Mouse (Mus musculus) T-helper 2 cell (primary cell): ENCODE measurements around the gene Olfr1434.
"Not testable (repeated sequence)": the region's sequence is repeated elsewhere in the genome, so short reads cannot be mapped to it uniquely, and the experiment has no call there.

Experiments
- in situ Hi-C: fragments of 300-600 bp; cut with MboI, MseI; formaldehyde crosslinking; loops from one replicate; pipeline ENCODE4 v1.15.1; 2025; ENCODE audit warnings: high pct_unique_total_duplicates

Gene Olfr1434

DNA sequence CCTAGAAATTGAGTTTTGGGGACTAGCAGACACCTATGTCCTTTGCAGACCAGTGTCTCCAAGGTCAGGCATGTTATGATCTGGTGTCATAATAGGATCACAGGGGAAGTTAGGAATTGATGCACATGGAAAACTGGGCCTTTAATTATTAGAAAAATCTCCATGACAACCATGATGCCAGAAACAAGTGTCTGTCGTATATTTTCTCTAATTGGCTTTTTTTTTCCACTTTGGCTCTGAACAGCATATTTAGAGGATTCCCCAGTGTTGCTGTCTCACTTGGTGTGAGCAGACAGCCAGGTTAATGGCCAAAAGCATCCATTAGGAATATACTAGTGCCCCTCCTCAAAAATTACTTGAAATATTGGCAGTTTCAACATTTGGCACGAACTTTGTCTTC is at the start of gene Olfr1434:
Gene Olfr1434 (plus strand): TSS at position 301 of the 400 bp plus-strand sequence.
- in situ Hi-C loops: no loop called here

DNA sequence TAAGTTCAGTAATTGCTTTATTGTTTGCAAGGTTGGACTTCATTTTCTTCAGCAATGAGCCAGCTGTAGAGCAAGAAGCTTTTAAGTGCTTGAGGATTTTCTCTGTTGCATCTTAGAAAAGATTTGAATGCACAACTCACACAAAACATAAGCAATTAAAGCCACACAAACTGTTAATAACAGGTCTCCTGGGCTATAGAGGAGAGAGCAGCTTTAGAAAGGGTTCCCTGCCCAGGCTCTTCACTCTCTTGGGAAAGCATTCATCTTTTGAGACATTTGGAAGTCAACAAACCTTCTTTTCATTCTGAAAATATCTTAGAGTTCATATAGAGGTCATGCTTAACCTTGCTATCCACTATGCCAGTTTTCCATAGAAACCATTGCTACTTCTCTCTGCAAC is 47.2 kb upstream of the Olfr1434 start, which contains the start of gene Olfr1432:
Gene Olfr1432 (minus strand): TSS at position 101 of the 400 bp plus-strand sequence.
- in situ Hi-C loops: not testable (repeated sequence)

DNA sequence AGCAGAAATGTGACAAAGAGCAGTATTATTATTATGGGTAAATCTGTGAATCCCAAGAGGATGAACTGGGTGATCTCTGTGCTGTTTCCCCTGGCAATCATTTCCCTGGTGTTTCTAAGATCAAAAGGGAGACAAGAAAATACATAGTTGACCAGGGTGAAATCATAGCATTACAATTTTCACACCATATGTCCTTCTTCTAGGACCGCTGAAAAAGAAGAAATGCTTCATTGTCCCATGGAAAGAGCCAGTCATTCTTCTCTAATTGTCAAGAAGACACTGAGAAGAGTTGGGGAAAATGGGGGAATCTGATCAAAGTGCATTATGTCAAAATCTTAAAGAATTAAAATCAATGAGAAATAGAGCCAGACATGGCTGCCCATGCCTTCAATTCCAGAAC is 38.1 kb upstream of the Olfr1434 start, which contains the start of gene Olfr262:
Gene Olfr262 (minus strand): TSS at position 101 of the 400 bp plus-strand sequence.
- in situ Hi-C loops: no loop called here

DNA sequence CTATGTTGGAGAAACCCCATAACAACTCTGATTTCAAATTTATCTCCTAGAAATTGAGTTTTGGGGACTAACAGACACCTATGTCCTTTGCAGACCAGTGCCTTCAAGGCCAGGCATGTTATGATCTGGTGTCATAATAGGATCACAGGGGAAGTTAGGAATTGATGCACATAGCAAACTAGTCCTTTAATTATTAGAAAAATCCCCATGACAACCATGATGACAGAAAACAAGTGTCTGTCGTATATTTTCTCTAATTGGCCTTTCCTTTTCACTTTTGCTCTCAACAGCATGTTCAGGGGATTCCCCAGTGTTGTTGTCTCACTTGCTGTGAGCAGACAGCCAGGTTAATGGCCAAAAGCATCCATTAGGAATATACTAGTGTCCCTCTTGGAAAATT is 18.9 kb upstream of the Olfr1434 start, which contains the start of gene Olfr235:
Gene Olfr235 (plus strand): TSS at position 301 of the 400 bp plus-strand sequence.
- in situ Hi-C loops: no loop called here

DNA sequence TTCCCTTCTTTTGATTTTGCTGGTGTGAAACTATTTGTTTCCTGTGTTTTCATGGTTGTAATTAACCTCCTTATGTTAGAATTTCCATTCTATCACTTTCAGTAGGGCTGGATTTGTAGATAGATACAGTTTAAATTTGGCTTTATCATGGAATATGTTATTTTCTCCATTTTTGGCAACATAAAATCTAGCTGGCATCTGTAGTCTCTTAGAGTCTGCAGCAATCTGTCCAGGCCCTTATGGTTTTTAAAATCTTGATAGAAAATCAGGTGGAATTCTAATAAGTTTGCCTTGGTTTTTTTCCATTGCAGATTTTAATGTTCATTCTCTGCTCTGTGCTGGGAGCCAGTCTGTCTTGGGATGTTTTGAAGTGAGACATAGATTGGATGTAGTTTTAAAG is 13.3 kb downstream of the Olfr1434 start:
- in situ Hi-C loops: no loop called here

DNA sequence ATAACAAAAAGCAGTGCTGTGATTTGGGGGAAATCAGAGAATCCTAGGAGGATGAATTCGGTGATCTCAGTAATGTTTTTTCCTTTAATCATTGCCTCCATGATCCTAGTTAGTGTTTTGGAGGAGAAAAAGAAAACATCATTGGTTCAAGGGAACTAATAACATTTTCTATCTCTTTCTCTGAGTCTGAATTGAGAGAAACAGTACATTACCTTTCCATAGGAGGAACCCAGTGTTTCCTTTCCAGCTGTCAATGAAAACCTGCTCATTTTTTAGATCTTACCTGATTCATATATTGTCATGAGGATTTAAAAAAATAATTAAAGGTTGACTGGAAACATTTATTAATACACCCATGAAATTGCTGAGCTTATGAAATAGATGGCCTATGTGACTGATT is 19.4 kb downstream of the Olfr1434 start, which contains the start of gene Olfr1436:
Gene Olfr1436 (minus strand): TSS at position 101 of the 400 bp plus-strand sequence.
- in situ Hi-C loops: not testable (repeated sequence)

DNA sequence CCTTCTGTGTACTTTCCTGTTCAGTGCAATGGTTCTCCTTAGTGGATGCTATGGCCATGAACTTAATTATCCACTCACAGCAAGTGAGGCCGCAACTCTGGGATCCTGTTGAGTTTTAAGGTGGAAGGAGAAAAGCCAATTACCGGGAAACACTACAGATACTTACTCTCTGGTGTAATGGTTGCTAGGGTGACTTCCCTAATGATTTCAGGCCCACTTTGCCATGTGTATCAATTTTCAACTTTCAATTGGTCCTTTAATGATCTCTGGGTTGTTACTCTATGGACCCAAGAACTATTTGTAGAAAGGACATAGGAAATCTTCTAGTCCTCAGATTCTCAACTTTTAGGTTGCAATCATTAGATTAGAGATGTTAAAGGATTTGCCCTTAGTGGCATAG is 45.3 kb downstream of the Olfr1434 start, which contains the start of gene Olfr1437:
Gene Olfr1437 (minus strand): TSS at position 101 of the 400 bp plus-strand sequence.
- in situ Hi-C loops: no loop called here
